Mouse (Mus musculus) kidney, postnatal 4 days (tissue): Measurements from ENCODE around the gene Fam189a2.

Experiments
- DNase-seq, 2 experiments: peaks; one replicate each; pipeline ENCODE4 v3.0.0; 2021; ENCODE audit warnings: mixed read lengths in 2 of 2

Fam189a2 gene

DNA sequence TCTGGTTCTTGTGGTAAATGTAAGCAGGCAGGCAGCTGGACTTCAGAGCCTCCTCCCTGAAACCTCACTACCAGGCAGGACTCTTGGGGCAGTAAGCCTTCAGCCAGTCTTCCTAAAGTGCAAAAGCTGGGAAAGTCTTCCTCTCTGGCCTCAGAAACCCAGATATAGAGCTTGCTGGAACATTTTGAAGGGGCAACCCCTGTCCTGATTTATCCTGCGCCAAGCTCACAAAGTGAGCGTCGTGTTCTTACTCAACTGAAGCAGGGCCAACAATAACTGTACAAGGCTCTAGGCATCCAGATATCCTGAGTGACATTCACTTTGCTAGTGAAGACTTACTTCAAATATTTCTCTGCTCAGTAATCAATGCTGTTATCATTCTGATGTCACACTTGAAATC lies 60.4 kb downstream of the Fam189a2 start:
- DNase-seq = no peak

DNA sequence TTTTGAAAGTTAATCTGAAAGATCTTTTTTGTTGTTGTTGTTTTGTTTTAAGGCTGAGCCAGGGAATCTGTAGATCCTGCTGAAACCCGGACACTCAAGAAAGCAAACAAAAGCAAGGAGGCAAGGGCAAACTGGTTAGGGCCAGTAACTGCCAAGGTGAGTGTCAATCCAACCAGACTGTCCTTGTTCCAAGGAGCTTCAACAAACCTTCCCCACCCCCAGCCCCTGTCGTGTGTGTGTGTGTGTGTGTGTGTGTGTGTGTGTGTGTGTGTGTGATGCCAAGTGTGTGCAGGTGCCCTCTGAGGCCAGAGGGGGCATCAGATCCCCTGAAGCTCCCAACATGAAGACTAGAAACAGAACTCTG lies 62.0 kb downstream of the Fam189a2 start:
- DNase-seq = no peak

DNA sequence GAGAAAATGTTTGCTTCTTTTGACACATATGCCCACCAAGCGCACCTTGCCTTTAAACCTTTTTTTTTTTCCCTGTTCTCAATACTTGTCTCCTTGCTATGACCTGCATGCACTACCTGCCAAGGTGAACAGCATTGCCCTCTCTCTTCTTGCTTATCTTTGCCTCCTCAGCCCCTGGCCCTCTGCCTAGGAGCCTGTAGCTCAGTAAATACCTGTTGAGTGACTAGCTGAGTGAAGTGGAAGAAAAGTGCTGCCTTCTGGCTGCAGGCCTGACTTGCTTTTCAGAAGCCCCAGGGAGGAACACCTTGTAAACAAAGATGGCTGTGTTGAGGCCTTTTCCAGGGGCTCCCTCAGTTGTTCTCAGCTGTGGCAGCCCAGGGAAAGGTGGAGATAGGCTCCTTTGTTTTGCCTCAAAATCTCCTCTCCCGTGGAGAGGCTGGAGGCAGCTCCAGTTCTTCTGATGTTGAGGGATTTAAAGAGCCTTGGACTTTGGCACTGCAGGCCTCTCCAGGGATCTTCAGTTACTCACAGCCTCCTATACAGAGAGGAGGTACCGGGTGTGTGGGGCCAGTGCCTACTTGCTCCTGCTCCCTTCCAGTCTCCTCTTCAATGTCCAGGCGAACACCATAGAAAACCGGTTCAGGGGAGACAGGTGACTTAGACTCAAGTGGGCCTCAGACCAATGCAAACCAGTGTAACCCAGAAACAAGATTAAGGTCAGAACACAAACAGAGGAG lies 62.5 kb downstream of the Fam189a2 start:
- DNase-seq = no peak

DNA sequence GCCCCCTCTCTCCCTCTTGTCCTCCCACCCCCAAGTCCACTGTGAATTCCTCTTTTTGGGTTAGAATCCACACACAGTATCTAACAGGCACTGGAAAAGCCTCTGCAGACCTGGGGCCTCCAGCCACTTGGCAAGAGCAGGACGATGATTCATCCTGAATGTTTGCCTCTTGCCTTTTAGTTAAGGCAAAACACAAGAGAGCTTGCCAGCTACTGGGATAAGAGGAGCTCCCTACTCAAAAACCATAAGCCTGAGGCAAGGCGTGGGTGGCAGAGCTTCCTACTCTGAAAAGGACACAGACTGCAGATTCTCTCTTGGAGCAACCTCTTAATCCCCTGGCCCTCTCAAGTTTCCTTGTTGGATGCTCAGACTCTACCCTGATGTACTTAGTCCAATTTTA lies 63.7 kb downstream of the Fam189a2 start:
- peak in 1 of 2 experiments; percentile 20 for DNase-seq

DNA sequence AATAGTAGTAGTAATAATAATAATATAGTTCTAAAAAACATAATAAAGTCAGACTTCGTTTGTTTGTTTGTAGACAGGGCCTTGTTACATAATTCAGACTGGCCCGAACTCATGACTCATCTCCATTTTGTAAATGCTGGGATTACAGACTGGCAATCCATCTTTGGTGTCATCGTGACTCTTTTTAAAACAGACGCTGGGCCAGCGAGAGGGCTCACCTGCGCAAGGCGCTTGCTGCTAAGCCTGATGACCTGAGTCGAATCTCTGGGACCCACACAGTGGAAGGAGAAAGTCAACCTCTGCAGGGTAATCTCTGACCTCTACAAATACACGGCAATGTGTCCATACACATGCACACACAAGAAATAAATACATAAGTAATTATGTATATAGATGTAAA lies 64.4 kb downstream of the Fam189a2 start:
- no peak for DNase-seq

DNA sequence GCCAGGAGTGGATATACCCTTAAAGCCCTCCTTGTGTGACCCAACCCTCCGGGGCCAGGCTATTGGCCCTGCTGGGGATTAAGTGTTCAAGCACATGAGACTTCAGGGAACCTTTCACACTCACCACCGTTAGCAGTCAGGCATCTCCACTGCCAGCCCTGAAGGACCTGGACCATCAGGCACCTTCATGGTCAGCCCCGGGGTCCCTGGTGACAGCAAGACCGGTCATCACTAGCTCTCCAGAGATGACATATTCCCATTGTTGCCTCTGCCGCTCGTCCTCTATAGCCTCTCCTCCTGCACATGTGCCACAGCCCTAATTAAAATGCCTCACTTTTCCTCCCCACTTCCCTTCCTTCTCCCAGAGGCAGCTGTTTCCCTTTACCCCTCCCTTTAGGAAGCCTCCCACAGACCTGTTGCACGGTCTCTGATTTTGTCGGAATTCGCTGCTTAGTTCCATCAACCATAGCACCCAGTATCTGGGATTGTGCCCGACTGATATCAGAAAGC lies 66.4 kb downstream of the Fam189a2 start:
- peak in 1 of 2 experiments; percentile 43 for DNase-seq

DNA sequence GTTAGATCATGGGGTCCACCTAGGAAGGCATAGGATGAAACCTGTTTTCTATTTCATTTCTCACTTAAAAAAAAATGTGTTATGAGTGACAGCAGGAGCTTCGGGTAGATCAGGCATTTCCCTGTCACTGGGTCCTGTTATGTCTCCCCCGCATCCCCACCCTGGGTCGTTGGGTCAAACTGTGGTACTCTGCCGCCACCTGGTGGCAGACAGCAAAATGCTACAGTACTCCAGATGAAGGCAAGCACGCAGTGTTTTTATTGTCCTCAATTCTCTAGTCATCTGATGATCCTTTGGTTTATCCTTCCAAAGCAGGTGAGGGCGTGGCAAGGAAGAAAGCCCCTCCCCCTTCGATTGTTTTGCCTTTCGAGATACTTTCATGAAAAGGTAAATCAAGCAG lies 69.3 kb downstream of the Fam189a2 start:
- DNase-seq = peak; percentile 81 to 86

DNA sequence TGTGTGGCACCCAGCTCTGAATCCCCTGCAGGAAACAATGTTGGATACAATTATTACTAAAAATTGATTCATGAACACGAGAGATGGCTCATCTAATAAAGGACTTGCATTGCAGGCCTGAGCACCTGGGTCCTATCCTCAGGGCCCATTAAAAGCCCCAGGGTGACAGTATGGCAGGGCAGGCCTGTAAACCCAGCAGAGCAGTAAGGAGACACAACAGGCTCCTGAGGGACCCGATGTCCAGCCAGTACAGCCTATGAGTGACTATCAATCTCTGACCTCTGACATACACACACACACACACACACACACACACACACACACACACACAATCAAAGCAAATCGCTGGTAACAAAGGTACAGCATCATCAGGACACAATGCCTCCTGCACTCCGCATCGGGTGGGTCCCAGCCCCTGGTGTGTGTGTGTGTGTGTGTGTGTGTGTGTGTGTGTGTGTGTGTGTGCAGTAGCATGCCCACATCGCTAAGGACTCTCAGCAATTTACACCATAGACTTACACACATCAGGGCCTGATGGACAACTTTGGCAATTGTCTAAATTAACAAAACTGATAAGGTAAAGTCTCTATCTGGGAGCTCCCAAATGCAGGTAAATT lies 69.9 kb downstream of the Fam189a2 start:
- DNase-seq = no peak

DNA sequence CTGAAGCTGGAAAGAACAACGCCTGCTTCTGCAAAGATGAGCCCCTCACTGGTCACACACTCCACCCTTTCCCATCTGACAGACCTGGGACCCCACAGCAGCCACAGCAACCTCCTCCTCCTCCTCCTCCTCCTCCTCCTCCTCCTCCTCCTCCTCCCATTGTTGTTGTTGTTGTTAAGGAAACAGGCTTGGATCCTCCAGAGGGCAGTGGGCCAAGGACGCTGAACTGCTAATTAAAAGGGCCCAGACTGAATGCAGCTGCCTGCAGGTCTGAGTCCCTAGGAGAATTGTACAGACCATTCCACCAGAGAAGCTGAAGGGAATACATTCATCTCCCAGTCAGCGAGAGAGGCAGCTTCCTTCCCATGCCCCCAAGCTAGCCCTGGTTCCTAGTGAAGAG lies 70.5 kb downstream of the Fam189a2 start:
- DNase-seq = peak; percentile 84 to 88

DNA sequence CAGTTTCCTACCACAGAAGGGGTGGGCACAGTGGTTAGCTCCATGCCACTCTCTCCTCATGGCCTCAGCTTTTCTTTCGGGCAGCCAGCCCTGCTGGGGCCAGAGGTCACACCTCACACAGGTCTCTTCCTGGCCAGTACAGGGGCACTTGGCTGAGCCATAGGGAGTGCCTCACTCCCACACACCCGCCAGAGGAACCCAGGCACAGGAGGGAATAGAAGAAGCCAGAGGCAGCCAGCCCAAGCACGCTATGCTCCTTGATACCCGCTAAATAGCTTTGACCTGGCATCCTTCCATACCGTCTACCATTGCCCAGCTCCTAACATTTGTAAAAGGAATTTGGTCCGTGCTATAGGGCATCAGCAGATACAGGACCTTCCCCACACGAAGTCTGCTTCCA lies 70.9 kb downstream of the Fam189a2 start:
- DNase-seq = peak; percentile 40 to 54

DNA sequence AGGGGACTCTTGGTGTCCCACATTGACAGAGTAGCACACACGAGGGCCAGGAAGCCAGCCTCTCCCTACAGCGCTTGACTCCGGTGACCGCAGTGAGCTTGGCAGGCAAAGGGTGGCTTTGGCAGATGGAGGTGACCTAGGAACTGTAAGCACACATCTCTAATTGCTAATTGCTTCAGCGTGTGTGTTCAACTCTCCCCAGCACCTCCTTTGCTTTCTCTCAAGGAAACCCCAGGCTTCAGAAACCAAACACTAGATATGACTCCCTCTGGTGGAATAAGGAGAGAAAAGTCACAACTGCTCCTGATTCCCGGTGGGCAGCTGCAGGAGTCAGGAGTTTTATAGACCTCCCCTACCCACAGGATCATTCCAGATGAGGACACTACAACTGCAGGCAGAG lies 71.9 kb downstream of the Fam189a2 start:
- DNase-seq = peak in 1 of 2 experiments; percentile 22

DNA sequence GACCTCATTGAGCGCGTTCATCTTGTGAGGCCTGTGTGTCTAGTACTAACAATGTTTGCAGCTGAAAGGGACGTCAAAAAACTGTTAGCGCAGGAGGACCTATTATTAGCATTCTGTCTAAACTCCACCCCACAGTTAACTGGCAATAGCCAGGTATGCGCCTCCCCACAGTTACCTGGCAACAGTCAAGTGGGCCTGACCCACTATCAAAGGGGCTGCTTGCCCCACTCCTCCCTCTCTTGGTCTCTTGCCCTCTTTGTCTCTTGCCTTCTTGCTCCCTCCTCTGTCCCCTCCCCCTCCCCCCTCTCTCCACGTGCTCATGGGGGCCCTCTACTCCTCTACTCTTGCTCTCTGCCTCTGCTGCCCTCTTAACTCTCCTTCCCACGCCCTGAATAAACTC lies 73.3 kb downstream of the Fam189a2 start:
- DNase-seq = no peak

DNA sequence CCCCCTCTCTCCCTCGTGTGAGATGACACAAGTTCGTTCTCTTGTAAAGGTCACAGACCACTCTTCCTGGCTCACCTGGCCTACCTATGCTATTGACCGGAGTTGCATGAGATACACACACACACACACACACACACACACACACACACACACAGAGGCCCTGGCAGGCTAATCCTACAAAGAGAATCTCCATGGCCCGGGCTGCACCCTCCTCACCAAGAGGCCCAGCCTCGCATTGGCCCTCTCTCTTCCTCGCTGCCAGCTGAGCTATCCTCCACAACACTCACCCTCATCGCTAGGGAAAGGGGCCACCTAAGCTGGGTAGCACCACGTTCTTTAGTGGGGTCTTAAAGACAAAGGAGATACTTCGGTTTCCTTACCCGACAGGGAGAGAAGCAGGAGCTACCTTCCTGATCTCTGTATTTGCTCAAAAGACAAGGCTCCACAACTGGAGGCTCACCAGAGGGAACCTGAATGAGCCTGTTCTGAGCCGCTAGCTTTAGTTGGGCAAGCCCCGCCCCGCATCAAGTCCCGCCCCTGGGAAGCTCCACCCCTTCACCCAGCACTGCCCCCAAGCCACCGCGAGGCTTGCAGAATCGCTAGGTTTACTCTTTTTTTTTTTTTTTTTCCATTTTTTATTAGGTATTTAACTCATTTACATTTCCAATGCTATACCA lies 74.4 kb downstream of the Fam189a2 start:
- peak; percentile 54 to 61 for DNase-seq

DNA sequence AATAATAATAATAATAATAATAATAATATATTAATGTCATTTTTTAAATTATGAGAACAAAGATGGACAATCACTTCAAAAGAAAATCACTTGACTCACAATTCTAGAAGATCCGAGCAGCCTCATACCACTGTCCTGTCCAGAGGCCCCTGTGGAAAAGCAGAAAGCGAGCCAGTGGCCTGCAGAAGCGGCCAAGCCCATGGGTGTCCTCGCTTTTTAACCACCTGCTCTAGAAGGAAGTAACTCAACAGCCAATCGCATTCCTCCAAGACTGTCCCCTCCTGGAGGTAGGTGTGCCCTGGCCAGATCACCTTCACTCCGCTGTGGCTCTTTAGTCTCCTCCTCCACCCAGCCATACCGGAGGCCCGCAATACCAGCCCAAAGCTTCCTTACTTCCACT lies 75.4 kb downstream of the Fam189a2 start:
- DNase-seq = no peak

DNA sequence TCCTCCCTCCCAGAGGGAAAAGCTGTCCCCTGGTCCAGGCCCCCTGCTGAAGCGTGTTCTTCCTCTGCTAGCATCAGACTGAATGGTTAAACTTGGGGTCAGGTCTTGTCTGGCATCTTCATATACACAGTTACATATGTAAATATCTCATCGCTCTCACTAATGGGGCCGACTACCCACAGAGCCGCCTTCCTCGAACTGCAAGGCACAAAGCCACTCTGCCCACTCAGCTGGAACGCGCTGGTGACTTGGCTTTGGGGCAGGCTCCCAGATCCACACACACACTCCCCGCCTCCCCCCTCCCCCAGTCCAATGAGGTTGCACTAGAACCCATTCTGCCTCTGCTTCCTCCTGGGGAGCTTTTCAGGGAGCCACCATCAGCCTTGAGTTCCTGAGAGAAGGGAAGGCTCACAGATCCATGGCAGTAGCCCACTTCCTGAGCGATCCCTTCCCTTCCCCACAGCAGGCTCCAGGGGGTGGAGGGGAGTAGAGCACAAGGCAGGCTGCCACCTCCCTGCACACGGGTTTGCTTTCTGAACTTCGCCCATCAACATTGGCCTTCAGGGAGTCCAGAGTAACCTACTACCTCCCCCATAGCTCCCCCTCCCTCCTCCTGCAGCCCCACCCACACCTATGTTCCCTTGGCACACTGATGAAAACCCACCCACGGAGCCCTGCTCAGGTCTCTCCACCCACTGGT lies 82.4 kb downstream of the Fam189a2 start:
- DNase-seq = peak in 1 of 2 experiments; percentile 36

DNA sequence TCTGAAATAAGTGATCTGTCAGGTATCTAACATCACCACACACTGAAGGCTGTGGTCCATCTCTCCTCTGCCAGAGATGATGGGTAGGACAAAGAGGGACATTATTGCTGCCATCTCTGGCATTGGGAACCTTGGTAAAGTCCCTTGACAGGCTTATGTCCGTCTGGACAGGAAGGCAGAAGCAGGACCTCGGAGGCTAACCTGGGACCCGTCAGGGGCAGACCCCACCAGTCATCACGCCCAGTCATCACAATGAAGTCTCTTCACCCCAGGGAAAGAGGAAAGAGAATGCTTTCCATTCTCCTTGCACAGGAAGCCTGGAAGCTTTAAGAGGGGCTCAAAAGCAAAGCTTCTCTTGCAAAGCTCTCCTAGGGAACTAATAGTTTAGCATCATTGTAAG lies 82.9 kb downstream of the Fam189a2 start:
- DNase-seq = no peak

DNA sequence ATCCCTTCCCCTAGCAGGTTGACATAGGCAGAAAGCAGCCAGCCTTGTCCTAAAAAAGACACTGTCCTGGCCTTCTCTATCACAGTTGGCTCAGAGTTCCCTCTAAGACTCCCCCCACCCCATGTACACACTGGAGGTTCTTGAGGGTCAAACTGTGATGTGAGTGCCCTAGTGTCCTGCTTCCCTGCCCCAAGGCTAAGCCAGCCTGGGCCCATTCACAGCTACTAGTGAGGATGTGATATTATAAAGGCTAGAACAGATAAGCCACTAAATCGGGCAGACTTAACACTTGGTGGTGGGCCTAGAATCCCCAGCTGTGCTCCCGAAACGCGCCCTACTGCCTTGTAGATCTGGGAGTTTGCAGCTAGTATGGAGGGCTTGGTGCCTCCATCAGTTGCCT lies 84.1 kb downstream of the Fam189a2 start:
- no peak for DNase-seq

DNA sequence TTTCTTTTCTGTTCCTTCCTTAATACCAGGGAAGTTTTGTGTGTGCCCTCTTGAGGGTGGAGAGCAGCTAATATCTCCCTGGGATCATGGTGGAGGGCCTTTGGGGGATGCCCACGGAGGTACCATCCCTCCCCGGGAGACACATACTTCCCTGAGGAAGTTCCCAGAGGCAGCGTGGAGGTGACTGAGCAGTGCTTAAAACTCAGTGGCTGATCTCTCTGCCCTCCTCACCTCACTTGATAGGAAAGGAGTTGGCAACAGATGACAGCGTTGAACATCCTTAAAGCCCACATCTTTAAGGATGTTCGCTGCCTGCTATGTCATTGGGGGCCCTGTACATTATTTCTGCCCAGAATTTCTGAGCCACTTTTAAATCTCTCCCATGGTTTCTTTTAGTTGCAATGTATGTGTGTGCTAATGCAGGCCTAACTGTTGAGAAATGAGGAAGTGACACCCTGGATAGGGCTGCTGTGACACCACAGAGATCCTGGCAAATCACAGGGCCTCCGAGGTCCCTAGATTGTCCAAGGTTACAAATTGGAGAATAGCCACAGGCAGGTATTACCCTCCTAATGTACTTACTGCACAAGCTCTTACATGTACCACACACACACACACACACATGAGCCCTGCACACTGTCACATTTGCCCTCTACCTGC lies 84.7 kb downstream of the Fam189a2 start:
- no peak for DNase-seq

DNA sequence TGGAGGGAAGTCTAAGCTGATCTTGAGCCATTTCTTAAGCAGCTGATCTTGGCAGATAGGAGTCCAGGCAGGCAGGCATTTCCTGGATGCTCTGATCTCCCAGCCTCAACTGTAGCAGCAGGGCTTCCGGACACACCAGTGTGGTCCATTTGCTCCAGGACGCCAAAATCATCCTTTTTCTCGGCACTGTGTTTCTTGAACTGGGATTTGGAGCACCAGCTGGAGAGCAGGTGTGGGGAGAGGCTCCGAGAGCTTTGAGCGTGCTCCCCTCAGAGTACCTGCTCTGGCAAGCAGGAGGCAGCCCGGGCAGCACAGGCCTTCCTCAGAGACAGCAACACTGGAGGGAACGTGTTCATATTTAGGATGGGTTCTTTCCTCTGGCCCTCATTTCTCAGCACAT lies 87.9 kb downstream of the Fam189a2 start:
- DNase-seq = no peak

DNA sequence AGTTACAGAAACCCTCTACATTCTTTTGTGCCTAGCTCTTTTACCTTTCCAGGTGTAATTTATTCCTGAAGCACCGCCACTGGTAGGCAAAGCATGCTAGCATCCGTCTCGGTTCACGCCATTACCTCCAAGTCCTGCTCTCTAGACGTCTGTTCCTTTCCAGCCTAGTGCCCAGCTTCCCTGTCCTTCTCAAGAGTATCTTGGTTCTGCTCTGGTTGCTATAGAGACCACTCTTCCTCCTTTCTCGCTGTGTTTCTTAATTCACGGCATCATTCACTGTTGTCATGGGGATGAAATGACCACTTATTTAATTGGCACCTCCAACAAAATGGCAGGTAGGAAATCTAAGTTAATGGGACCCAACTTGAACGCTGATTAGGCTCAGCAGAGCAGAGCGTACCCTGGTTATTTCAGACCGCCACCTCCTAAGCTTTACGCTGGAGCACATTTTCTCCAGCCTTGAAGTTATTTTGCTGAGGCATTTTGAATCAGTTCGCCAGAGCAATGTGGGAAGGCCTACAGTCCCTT lies 89.3 kb downstream of the Fam189a2 start:
- DNase-seq = no peak

DNA sequence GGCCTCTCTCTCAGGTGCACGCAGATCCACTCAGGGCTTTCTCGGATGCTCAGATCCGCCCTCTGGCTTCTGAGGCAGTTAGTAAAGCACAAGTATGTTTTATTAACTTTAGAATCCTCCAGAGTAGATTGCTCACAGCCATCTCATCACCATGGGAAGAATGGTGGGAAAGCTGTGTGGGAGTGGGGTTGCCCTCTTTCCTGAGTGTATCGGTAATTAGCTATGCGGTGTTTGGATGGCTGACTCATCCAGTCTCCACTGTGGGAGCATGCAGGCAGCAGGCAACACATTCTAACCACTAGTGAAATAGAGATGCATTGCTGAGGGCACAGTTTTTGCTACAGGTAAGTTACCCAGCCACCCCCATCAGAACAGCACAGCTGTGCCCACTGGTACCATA lies 100.0 kb downstream of the Fam189a2 start:
- DNase-seq = no peak

DNA sequence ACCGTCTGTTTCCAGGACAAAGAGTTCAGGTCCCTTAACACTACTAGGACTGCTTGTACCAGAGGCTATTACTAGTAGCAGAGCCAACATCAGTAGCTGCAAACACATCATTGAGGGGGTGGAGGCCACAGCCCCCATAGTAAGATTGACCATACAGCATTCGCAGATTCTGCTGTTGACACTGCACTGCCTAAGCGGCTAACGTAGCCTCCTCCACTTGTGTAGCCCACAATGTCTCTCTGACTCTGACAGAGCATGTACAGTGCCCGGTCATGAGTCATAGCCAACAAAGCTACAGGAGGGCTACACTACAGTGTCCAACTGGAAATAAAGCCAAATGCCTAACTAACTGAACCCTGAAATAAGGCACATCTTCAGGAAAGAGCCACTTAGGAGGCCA lies 105.3 kb downstream of the Fam189a2 start:
- DNase-seq = no peak

DNA sequence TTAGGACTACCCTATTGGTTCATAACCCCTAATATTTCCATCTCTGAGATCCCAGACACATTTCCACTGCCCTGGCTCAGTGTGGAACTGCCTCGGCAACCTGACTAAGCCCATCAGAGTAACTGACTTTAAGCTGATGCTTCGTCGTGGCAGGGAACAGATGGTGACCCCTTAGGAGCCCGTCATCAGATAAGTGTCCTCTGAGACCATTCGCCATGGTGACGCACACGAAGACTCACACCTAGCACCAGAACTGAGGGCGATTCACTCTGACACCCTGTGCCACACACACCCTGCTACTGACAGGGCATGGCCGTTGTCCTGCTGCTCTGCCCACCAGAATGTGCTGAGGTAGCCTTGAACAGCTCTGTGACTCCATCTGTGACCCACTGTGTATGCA lies 106.0 kb downstream of the Fam189a2 start:
- DNase-seq = no peak
